Mouse (Mus musculus) stomach, embryonic 16.5 days (tissue): ENCODE results near the gene Zfp866. TPM values are rescaled to one million over a fixed set of nuclear protein-coding genes. Genes with fewer than 3 reads are reported as not detected.

Source experiments
- ATAC-seq: fragments of 200-750 bp; cut with Nextera tagmentation; 2 replicates; pipeline ENCODE4 v1.8.0; 2017; ENCODE audit warnings: moderate number of reproducible peaks, moderate TSS enrichment; ENCODE audit not compliant: insufficient read depth, low FRiP score
- H3K27ac ChIP-seq: fragments of 300-500 bp; sonication (generic); 2 replicates; pipeline ENCODE4 v1.5.1; 2014; ENCODE audit warnings: low read length
- H3K27me3 ChIP-seq: fragments of 300-500 bp; sonication (generic); 2 replicates; pipeline ENCODE4 v1.6.1; 2014; ENCODE audit warnings: low read length, control low read depth, mixed read lengths; ENCODE audit not compliant: control insufficient read depth, insufficient read depth
- H3K36me3 ChIP-seq: fragments of 300-500 bp; sonication (generic); 2 replicates; pipeline ENCODE4 v1.6.1; 2014; ENCODE audit warnings: low read length; ENCODE audit not compliant: control insufficient read depth, insufficient read depth
- H3K4me1 ChIP-seq: fragments of 300-500 bp; sonication (generic); 2 replicates; pipeline ENCODE4 v1.6.1; 2014; ENCODE audit warnings: low read length, control low read depth, mixed read lengths; ENCODE audit not compliant: control insufficient read depth, insufficient read depth
- H3K4me2 ChIP-seq: fragments of 300-500 bp; sonication (generic); 2 replicates; pipeline ENCODE4 v1.6.1; 2014; ENCODE audit warnings: low read depth, low read length, mixed read lengths
- H3K4me3 ChIP-seq: fragments of 300-500 bp; sonication (generic); replicated peaks from 2 replicates; pipeline ENCODE4 v1.5.1; 2014; ENCODE audit warnings: mild to moderate bottlenecking, low read length
- H3K9ac ChIP-seq: fragments of 300-500 bp; sonication (generic); 2 replicates; pipeline ENCODE4 v1.6.1; 2014; ENCODE audit warnings: low read length
- H3K9me3 ChIP-seq: fragments of 300-500 bp; sonication (generic); replicated peaks from 2 replicates; pipeline ENCODE4 v1.6.1; 2016; ENCODE audit warnings: low read length, control low read depth; ENCODE audit not compliant: control insufficient read depth
- WGBS: fragments of 180-500 bp; shearing (Covaris S2); extraction: QIAGEN DNeasy Blood & Tissue Kit; methylation state at CpG from one replicate; pipeline ENCODE4 v1.1.7; 2014; 5-methylcytosine and 5-hydroxymethylcytosine counted together
- polyA plus RNA-seq: library from polyadenylated mRNA; unstranded; fragments of >200 nt; fragmentation: Nextera tagmentation; extraction: Ambion mirVana; gene quantifications from 2 replicates; pipeline ENCODE4 v1.2.1, GENCODE M21; 2015

Gene Zfp866
- polyA plus RNA-seq, 1 experiment from 2014 or later = 25.8 TPM

DNA sequence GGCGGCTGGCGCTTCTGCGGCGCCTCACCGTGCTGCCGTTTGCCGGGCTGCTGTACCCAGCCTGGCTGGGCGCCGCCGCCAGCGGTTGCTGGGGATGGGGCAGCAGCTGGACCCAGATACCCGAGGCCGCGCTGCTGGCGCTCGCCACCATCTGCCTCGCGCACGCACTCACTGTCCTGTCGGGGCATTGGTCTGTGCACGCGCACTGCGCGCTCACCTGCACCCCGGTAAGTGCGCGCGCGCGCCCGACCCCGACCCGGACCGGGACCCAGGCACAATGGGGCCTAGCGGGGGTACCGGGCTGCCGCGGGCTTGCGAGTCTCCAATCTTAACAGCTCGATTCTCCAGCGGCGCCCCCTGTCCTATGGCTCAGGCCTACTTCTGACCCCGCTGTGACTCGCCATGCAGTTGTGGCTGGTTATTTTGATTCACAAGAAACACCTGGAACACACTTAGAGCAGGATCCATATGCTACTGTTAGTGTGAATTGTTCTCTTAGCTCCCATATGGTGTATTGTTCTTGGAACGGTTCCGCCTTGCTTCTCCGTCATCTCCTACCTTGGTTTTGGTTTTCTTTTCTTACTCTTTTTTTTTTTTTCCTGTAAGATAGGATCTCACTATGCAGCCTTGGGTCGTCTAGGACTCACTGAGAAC is 564 bp upstream of the Zfp866 start:
- no peaks in the 10 kb centered on the region for H3K27me3 ChIP-seq
- no peaks in the 10 kb centered on the region for H3K9me3 ChIP-seq
- peak overlapping the region; percentile 68 for H3K27ac ChIP-seq
- H3K4me1 ChIP-seq = peaks cover 15% of the 10 kb centered on the region
- peak overlapping the region; percentile 83 for H3K4me2 ChIP-seq
- WGBS = under 1% methylated on average over 45 of the region's 48 CpGs
- H3K4me3 ChIP-seq = peak overlapping the region; percentile 99
- peak; percentile 45; the same call in 1 of the 2 replicates for ATAC-seq
- peak overlapping the region; percentile 98 for H3K9ac ChIP-seq
- peaks cover 7% of the 10 kb centered on the region for H3K36me3 ChIP-seq

DNA sequence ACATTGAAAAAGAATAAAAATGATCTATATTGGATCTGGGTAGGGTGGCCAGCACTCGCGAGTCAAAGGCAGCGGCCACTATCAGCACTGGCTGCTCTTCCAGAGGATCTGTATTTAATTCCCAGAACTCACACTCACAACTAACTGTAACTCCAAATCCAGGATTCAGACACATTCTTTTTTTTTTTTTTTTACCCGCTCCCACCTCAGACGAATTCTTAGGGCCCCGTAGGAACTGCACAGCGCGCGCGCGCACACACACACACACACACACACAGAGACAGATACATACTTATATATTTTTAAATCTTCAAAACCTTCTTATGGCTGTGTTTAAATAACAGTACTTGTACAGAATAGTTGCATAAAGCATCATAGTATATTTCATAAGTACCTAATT is 614 bp downstream of the Zfp866 start:
- H3K4me1 ChIP-seq = peaks cover 15% of the 10 kb centered on the region
- 30% methylated on average over 11 of the region's 11 CpGs for WGBS
- H3K9ac ChIP-seq = peak overlapping the region; percentile 98
- no peaks in the 10 kb centered on the region for H3K27me3 ChIP-seq
- no peaks in the 10 kb centered on the region for H3K9me3 ChIP-seq
- H3K4me3 ChIP-seq = peak overlapping the region; percentile 99
- ATAC-seq = no peak
- H3K27ac ChIP-seq = peak overlapping the region; percentile 86
- H3K36me3 ChIP-seq = peaks cover 2% of the 10 kb centered on the region; the same call in 1 of the 2 replicates
- H3K4me2 ChIP-seq = peak overlapping the region; percentile 71

DNA sequence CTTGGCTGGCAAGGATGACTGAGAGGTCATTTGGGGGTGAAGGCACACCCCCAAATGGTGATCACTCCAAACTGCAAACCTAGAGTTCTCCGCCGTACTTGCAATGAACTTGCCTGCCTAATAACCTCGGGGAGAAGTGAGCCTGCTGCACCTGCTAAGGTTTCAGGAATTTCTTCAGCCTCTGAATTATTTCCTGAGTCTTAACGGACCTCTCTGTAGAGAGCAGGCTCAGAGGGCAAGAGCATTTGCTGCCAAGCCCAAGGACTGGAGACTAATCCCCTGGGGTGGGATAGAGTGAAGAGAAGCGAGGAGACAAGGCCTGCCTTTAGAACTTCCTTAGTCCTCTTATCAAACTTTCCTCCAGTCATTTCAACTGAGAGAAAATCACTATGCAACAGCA is 1.2 kb downstream of the Zfp866 start:
- Histone ChIP-seq H3K9ac (peak overlapping the region; percentile 98; the same call in 1 of the 2 replicates), H3K27ac (no peak overlapping the region), H3K9me3 (no peaks in the 10 kb centered on the region), H3K4me1 (peaks cover 15% of the 10 kb centered on the region), H3K36me3 (no peaks in the 10 kb centered on the region), H3K27me3 (no peaks in the 10 kb centered on the region), H3K4me2 (peak overlapping the region; percentile 71), H3K4me3 (no peak overlapping the region)
- ATAC-seq = no peak
- 63% methylated on average over 5 of the region's 5 CpGs for whole genome bisulfite sequencing

DNA sequence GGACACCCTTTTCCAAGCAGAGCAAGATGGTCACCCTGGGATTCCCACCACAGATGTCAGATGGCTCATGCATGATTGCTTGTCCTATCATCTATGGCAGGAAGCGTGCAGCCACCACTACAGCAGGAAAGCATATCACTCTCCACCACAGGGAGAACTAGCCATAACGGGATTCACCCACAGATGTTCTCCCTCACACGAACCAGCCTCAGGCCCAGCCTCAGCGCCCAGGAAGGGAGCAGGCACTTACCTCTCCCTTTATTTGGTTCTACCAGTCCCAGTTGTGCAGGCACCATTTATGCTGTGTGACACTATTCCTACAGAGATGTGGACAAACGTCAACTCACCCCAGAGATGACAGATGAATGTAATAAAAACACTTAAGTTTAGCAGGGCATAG is 1.9 kb downstream of the Zfp866 start:
- Histone ChIP-seq H3K9ac (no peak overlapping the region), H3K27me3 (no peaks in the 10 kb centered on the region), H3K4me1 (peaks cover 15% of the 10 kb centered on the region), H3K9me3 (no peaks in the 10 kb centered on the region), H3K27ac (no peak overlapping the region), H3K4me2 (no peak overlapping the region), H3K36me3 (no peaks in the 10 kb centered on the region), H3K4me3 (no peak overlapping the region)
- WGBS = 80% methylated on average over 5 of the region's 5 CpGs
- no peak for ATAC-seq

DNA sequence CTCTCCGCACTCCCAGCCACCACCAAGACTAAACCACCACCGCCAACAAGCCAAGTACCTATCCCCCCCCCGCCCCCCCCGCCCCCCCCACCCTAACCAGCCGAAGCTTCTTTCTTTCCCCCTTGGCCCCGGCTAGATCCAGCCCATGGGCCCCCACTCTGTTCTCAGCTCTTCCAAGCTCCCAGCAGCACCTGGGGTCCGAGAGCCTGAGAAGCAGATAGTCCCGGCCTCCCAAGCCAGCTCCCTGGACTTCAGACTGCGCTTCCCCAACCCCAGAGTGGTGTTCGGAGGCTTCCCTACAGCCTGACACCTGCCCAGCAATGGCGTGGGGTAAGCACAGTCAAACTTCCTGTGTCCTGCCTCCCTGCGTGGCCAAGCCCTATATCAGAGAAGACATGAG is 13.9 kb downstream of the Zfp866 start:
- Histone ChIP-seq H3K4me3 (no peak overlapping the region), H3K36me3 (no peaks in the 10 kb centered on the region), H3K27me3 (no peaks in the 10 kb centered on the region), H3K9ac (no peak overlapping the region), H3K27ac (no peak overlapping the region), H3K4me2 (no peak overlapping the region), H3K4me1 (peaks cover 11% of the 10 kb centered on the region; the same call in 1 of the 2 replicates), H3K9me3 (no peaks in the 10 kb centered on the region)
- WGBS = 70% methylated on average over 11 of the region's 12 CpGs
- ATAC-seq = no peak

DNA sequence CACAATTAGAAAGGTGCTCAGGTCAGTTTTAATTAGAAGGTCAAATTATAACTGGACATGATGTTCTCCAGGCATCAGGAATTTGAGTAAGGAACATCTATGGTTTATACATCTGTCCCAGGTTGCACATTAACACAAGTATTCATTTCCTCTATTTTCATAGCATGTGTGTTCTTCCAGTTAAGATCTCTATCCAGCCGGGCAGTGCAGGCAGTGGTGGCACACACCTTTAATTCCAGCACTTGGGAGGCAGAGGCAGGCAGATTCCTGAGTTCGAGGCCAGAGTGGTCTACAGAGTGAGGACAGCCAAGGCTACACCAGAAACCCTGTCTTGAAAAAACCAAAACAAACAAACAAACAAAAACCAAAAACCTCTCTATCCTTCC is 15.8 kb downstream of the Zfp866 start:
- WGBS = 47% methylated on average over 2 of the region's 2 CpGs
- H3K4me1 ChIP-seq = peaks cover 11% of the 10 kb centered on the region; the same call in 1 of the 2 replicates
- H3K4me2 ChIP-seq = peak overlapping the region; percentile 43; the same call in 1 of the 2 replicates
- no peaks in the 10 kb centered on the region for H3K27me3 ChIP-seq
- peak overlapping the region; percentile 90 for H3K4me3 ChIP-seq
- no peaks in the 10 kb centered on the region for H3K36me3 ChIP-seq
- H3K9ac ChIP-seq = no peak overlapping the region
- no peak for ATAC-seq
- H3K27ac ChIP-seq = 0 out of 2 replicates have a peak overlapping the region, but pooled peaks have one; percentile 4
- H3K9me3 ChIP-seq = no peaks in the 10 kb centered on the region

DNA sequence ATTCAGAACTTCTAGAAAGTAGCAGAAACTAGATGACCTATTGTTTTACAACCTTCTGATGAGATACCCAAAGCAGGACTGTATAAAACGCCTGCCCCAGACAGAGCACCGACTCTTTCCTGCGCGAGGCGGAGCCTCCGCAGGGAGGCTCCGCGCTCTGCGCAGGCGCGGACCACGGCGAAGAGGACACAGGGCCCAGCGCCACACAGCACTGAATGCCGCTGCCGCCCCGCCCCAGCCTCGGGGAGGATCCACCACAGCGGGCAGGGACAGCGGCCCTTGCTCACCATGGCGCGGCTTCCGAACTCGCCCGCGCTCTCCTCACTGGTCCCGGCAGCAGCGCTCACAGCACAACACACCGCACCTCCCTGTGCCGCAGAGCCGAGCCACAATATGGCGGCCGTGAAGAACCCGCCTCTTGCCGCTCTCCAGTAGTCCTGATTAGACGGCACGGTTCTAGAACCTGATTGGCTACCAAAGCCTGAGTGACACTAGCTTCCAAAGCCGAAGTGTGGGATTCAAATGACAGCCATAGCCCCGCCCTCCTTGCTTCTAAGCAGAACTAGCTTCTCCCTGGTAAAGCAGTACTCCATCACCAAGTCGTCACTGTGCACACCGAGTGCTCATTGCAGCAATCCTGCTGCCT is 16.4 kb downstream of the Zfp866 start, which contains the start of gene Gm20422:
Gene Gm20422 (minus strand): TSS at position 384 of the 646 bp plus-strand sequence.
- Histone ChIP-seq H3K4me3 (peak within 1 kb of the TSS; percentile 90), H3K27ac (peak within 1 kb of the TSS; percentile 100), H3K9ac (peak within 1 kb of the TSS; percentile 99), H3K36me3 (no peaks in the 10 kb centered on the region), H3K9me3 (no peaks in the 10 kb centered on the region), H3K4me2 (peak within 1 kb of the TSS; percentile 83), H3K4me1 (peaks cover 11% of the 10 kb centered on the region; the same call in 1 of the 2 replicates), H3K27me3 (no peaks in the 10 kb centered on the region)
- WGBS = under 1% methylated on average over 41 of the region's 41 CpGs
- peak; percentile 99 for ATAC-seq

DNA sequence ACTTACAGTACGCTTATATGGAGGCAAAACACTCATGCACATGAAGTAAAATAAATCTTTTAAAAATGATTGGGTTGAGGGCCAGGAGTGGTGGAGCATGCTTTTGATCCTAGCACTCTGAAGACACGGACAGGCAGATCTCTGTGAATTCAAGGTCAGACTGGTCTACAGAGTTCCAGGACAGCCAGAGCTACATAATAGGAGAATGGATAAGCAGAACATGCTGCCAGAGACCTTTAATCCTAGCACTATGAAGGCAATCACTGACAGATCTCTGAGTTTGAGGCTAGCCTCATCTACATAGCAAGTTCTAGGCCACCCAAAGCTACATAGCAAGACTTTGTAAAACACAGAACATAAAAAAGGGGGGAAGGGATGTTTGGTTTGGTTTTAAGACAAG is 18.9 kb downstream of the Zfp866 start:
- 79% methylated on average over 2 of the region's 2 CpGs for WGBS
- H3K4me3 ChIP-seq = no peak overlapping the region

DNA sequence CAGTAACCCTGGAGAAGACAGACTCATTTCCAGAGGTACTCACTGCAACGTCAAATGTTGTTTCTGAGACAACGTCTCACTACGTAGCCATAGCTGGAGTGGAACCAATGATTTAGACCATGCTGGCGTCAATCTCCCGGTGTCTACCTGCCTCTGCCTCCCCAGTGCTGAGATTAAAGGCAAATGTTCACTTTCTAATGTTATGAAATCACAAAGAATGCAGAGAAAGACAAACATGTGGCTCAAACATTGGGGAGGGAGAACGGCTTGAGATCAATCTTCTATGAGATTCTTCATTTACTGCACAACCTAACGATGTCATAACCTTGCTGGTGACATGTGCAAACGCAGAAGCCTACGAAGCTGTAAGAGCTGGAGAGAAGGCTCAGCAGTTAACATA is 19.8 kb downstream of the Zfp866 start:
- no peak for ATAC-seq
- 83% methylated on average over 9 of the region's 9 CpGs for WGBS
- no peak overlapping the region for H3K9ac ChIP-seq

More for the DNA sequence above, 18.9 kb downstream of the Zfp866 start:
- Histone ChIP-seq H3K4me2 (no peak overlapping the region), H3K27me3 (no peaks in the 10 kb centered on the region), H3K36me3 (peaks cover 14% of the 10 kb centered on the region), H3K4me1 (peaks cover 11% of the 10 kb centered on the region; the same call in 1 of the 2 replicates), H3K9me3 (peaks cover 5% of the 10 kb centered on the region; the same call in 1 of the 2 replicates), H3K27ac (no peak overlapping the region), H3K9ac (0 out of 2 replicates have a peak overlapping the region, but pooled peaks have one; percentile 16)
- no peak for ATAC-seq

More for the DNA sequence above, 19.8 kb downstream of the Zfp866 start:
- Histone ChIP-seq H3K27me3 (no peaks in the 10 kb centered on the region), H3K4me3 (no peak overlapping the region), H3K4me2 (no peak overlapping the region), H3K27ac (no peak overlapping the region), H3K36me3 (peaks cover 23% of the 10 kb centered on the region), H3K4me1 (peaks cover 11% of the 10 kb centered on the region; the same call in 1 of the 2 replicates), H3K9me3 (peaks cover 10% of the 10 kb centered on the region)
